8 mouse cellular contexts compared by ENCODE assay signal in the genomic region with DNA sequence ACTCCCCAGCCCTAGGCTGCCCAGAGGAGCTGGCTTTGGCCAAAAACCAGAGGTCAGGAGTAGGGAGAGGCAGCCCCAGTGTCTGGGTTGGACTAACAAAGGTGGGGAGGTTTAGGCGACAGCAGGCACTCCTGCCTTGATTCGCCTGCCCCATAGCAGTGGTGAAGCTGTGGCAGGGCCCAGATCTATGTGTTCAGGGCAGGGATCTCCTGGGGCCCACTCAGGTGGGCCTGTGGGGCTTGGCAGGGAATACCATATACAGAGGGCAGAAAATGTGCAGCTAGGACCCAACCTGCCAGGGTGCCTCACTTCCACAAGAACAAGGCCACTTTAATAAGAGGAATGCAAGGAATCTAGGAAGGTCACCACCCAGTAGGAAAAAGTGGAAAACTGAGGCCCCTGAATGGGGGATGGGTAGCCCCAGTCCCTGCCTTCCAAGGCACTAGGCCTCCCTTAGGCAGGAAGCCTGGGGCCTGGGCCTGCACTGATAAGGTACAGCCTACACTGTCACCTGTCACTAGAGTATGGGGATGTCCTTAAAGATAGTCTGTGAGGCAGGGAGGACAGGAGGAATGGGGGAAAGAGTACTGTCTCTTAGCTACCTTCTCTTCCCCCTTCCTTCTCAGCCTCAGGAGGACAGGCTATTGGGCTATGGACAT. TPM values are rescaled to one million over a fixed set of nuclear protein-coding genes. Genes with fewer than 3 reads are reported as not detected.
A peak's percentile ranks its signal among the peaks of the same experiment; 100 is the strongest.
DNase-seq lines count a peak whose midpoint lies in the region; ATAC-seq lines count a peak whose summit lies in the region.
"Had no signal": no experiment of that assay in that cellular context is flagged by ENCODE, and none has a peak within 500 bp of the region (broad histone marks: within the 10 kb centered on the region; RNA-seq: fewer than 3 reads in every experiment).

No protein-coding gene starts in this region.

- no peaks in the 10 kb centered on the region for H3K36me3 ChIP-seq in lung, embryonic 16.5 days (ENCODE audit: control insufficient read depth, insufficient read depth, low read length)
- no peaks in the 10 kb centered on the region for H3K36me3 ChIP-seq in liver, embryonic 11.5 days (ENCODE audit: control insufficient read depth, insufficient read depth, low read length)
- H3K36me3 ChIP-seq in hindbrain, embryonic 14.5 days (replicated peaks; ENCODE audit: control insufficient read depth, insufficient read depth): no peaks in the 10 kb centered on the region
- H3K36me3 ChIP-seq: hindbrain, embryonic 13.5 days had no signal

- WGBS in lung, embryonic 16.5 days: 65% methylated on average over 2 of the region's 2 CpGs
- WGBS in liver, embryonic 11.5 days: 44% methylated on average over 2 of the region's 2 CpGs
- 86% methylated on average over 2 of the region's 2 CpGs for WGBS in hindbrain, embryonic 14.5 days

- H3K27me3 ChIP-seq in lung, embryonic 16.5 days (ENCODE audit: control insufficient read depth, insufficient read depth, low read depth, low read length): no peaks in the 10 kb centered on the region
- no peaks in the 10 kb centered on the region for H3K27me3 ChIP-seq in liver, embryonic 11.5 days (replicated peaks; ENCODE audit: control insufficient read depth, insufficient read depth, low read length)
- no peaks in the 10 kb centered on the region for H3K27me3 ChIP-seq in hindbrain, embryonic 14.5 days (ENCODE audit: control insufficient read depth, insufficient read depth, low read length)

- H3K4me2 ChIP-seq in lung, embryonic 16.5 days (ENCODE audit: low read depth, low read length): no peak overlapping the region
- peak overlapping the region; percentile 90 for H3K4me2 ChIP-seq in liver, embryonic 11.5 days
- H3K4me2 ChIP-seq in hindbrain, embryonic 14.5 days (replicated peaks): no peak overlapping the region
- H3K4me2 ChIP-seq: hindbrain, embryonic 13.5 days had no signal

- H3K4me3 ChIP-seq in lung, embryonic 16.5 days (ENCODE audit: low read length): no peak overlapping the region
- H3K4me3 ChIP-seq in liver, embryonic 11.5 days (ENCODE audit: low read depth, low read length): peak overlapping the region; percentile 60
- no peak overlapping the region for H3K4me3 ChIP-seq in hindbrain, embryonic 14.5 days (replicated peaks; ENCODE audit: low read length)
- H3K4me3 ChIP-seq: hindbrain, embryonic 13.5 days had no signal

- peak overlapping the region; percentile 43; the same call in 1 of the 2 replicates for H3K9ac ChIP-seq in lung, embryonic 16.5 days (ENCODE audit: low read length)
- peak overlapping the region; percentile 87 for H3K9ac ChIP-seq in liver, embryonic 11.5 days (ENCODE audit: low read depth, low read length)
- no peak overlapping the region for H3K9ac ChIP-seq in hindbrain, embryonic 14.5 days
- H3K9ac ChIP-seq: hindbrain, embryonic 13.5 days had no signal

- DNase-seq in lung, postnatal 10 days: no peak
- DNase-seq in c-Kit-positive CD71-positive TER-119-negative erythroid progenitor cells, embryonic 14.5 days (ENCODE audit: low read depth): peak; percentile 73
- DNase-seq in liver, embryonic 11.5 days (ENCODE audit: low spot score): peak; percentile 68
- peak; percentile 42 for DNase-seq in thymus, postnatal 25 days
- no peak for DNase-seq in hindbrain, embryonic 14.5 days (ENCODE audit: low spot score)

- no peak for ATAC-seq in lung, embryonic 16.5 days (ENCODE audit: low read depth)
- peak; percentile 78 for ATAC-seq in liver, embryonic 11.5 days (replicated peaks; ENCODE audit: low FRiP score)
- no peak for ATAC-seq in frontal cortex, adult (ENCODE audit: low TSS enrichment)
- ATAC-seq in hindbrain, embryonic 14.5 days (ENCODE audit: low FRiP score): no peak

- H3K4me1 ChIP-seq in lung, embryonic 16.5 days (replicated peaks; ENCODE audit: control insufficient read depth, insufficient read depth, low read length): peaks cover 47% of the 10 kb centered on the region
- H3K4me1 ChIP-seq in liver, embryonic 11.5 days (replicated peaks; ENCODE audit: control insufficient read depth, insufficient read depth, low read length): peaks cover 48% of the 10 kb centered on the region
- H3K4me1 ChIP-seq in hindbrain, embryonic 14.5 days (replicated peaks; ENCODE audit: control insufficient read depth, insufficient read depth, low read length): peaks cover 13% of the 10 kb centered on the region

- peak overlapping the region; percentile 73 for H3K27ac ChIP-seq in lung, embryonic 16.5 days (ENCODE audit: low read length)
- H3K27ac ChIP-seq in liver, embryonic 11.5 days (ENCODE audit: low read depth, low read length): peak overlapping the region; percentile 100
- no peak overlapping the region for H3K27ac ChIP-seq in hindbrain, embryonic 14.5 days
- H3K27ac ChIP-seq: hindbrain, embryonic 13.5 days had no signal

- H3K9me3 ChIP-seq in lung, embryonic 16.5 days (ENCODE audit: control insufficient read depth, low read length): no peaks in the 10 kb centered on the region
- no peaks in the 10 kb centered on the region for H3K9me3 ChIP-seq in liver, embryonic 11.5 days (ENCODE audit: control insufficient read depth, low read length)
- H3K9me3 ChIP-seq in hindbrain, embryonic 14.5 days (ENCODE audit: control insufficient read depth, low read length): no peaks in the 10 kb centered on the region
- H3K9me3 ChIP-seq: hindbrain, embryonic 13.5 days had no signal

RNA-seq across cellular contexts. Expression of a gene that starts 1.4 kb away (rescaled TPM):
- 2.6 and 3.3 TPM in 2 replicates for polyA plus RNA-seq in lung, embryonic 16.5 days (2015; fragmentation: Nextera tagmentation; extraction: Ambion mirVana)
- polyA plus RNA-seq in liver, embryonic 11.5 days (2014; fragmentation: Nextera tagmentation; extraction: Ambion mirVana): 115 and 118 TPM in 2 replicates
- 0.43 and 0.82 TPM in 2 replicates for polyA plus RNA-seq in hindbrain, embryonic 14.5 days (2014; fragmentation: Nextera tagmentation; extraction: Ambion mirVana)

RNA-seq across cellular contexts. Expression of a gene that starts 37.2 kb away (rescaled TPM):
- 3.2 and 3.4 TPM in 2 replicates for polyA plus RNA-seq in lung, embryonic 16.5 days (2015; fragmentation: Nextera tagmentation; extraction: Ambion mirVana)
- polyA plus RNA-seq in liver, embryonic 11.5 days (2014; fragmentation: Nextera tagmentation; extraction: Ambion mirVana): 1.5 and 1.8 TPM in 2 replicates
- polyA plus RNA-seq in hindbrain, embryonic 14.5 days (2014; fragmentation: Nextera tagmentation; extraction: Ambion mirVana): 0.39 and 0.51 TPM in 2 replicates

RNA-seq across cellular contexts. Expression of a gene that starts 46.3 kb away (rescaled TPM):
- polyA plus RNA-seq in lung, embryonic 16.5 days (2015; fragmentation: Nextera tagmentation; extraction: Ambion mirVana): 765 and 788 TPM in 2 replicates
- polyA plus RNA-seq in liver, embryonic 11.5 days (2014; fragmentation: Nextera tagmentation; extraction: Ambion mirVana): 273 and 276 TPM in 2 replicates
- 455 and 483 TPM in 2 replicates for polyA plus RNA-seq in hindbrain, embryonic 14.5 days (2014; fragmentation: Nextera tagmentation; extraction: Ambion mirVana)

Comparison
In these comparisons a context has a peak if more than half of its experiments do, and no peak if none do; other contexts are left out.
1. DNase-seq: peak in c-Kit-positive CD71-positive TER-119-negative erythroid progenitor cells, embryonic 14.5 days (single experiment), liver, embryonic 11.5 days (single experiment) and thymus, postnatal 25 days (single experiment); none in lung, postnatal 10 days (single experiment) and hindbrain, embryonic 14.5 days (single experiment).
2. RNA of a gene that starts 1.4 kb away (polyA plus RNA-seq): 115 to 118 TPM in liver, embryonic 11.5 days; 2.6 to 3.3 TPM in lung, embryonic 16.5 days and 0.43 to 0.82 TPM in hindbrain, embryonic 14.5 days; every median in the first group is over 10 times any median in the second.